Mouse (Mus musculus) heart, embryonic 14.5 days (tissue): ENCODE measurements at regions not wholly inside any gene's neighbourhood (a gene's known extent, or its start where the extent isn't known, plus 50 kb on each side); places are given as distances from the start of the nearest gene placed in this dataset.

Experiments
- ATAC-seq: fragments of 200-750 bp; cut with Nextera tagmentation; 2 replicates; pipeline ENCODE4 v1.8.0; 2017; ENCODE audit warnings: low read depth, moderate TSS enrichment; ENCODE audit not compliant: insufficient number of reproducible peaks, insufficient read depth, low FRiP score
- H3K27ac ChIP-seq, 2 experiments: fragments of 200-500 bp in 1 of 2; fragments of 300-500 bp in 1 of 2; sonication (generic) in 1 of 2; replicated peaks in 1 of 2; 2 replicates each; pipeline ENCODE4 v1.5.1; 2012 to 2014; ENCODE audit warnings: low read depth in 2 of 2, low read length in 2 of 2, control low read depth in 1 of 2, mild to moderate bottlenecking in 1 of 2, mixed read lengths in 1 of 2; ENCODE audit not compliant: control insufficient read depth in 1 of 2, insufficient read depth in 1 of 2
- H3K27me3 ChIP-seq: fragments of 300-500 bp; sonication (generic); 2 replicates; pipeline ENCODE4 v1.6.1; 2014; ENCODE audit warnings: mild to moderate bottlenecking, low read length, control low read depth; ENCODE audit not compliant: control insufficient read depth, insufficient read depth
- H3K36me3 ChIP-seq: fragments of 300-500 bp; sonication (generic); 2 replicates; pipeline ENCODE4 v1.6.1; 2014; ENCODE audit warnings: mild to moderate bottlenecking, control low read depth, low read length, mixed read lengths; ENCODE audit not compliant: control insufficient read depth, insufficient read depth
- H3K4me1 ChIP-seq, 2 experiments: fragments of 200-500 bp in 1 of 2; fragments of 300-500 bp in 1 of 2; sonication (generic) in 1 of 2; 2 replicates each; pipeline ENCODE4 v1.6.1; 2012 to 2014; ENCODE audit warnings: low read length in 2 of 2, control low read depth in 1 of 2, mixed read lengths in 1 of 2; ENCODE audit not compliant: control insufficient read depth in 2 of 2, insufficient read depth in 2 of 2
- H3K4me2 ChIP-seq: fragments of 300-500 bp; sonication (generic); 2 replicates; pipeline ENCODE4 v1.6.1; 2014; ENCODE audit warnings: mild to moderate bottlenecking, low read length
- H3K4me3 ChIP-seq, 2 experiments: fragments of 200-500 bp in 1 of 2; fragments of 300-500 bp in 1 of 2; sonication (generic) in 1 of 2; 2 replicates each; pipeline ENCODE4 v1.5.1; 2012 to 2014; ENCODE audit warnings: low read length in 2 of 2, mild to moderate bottlenecking in 2 of 2, control low read depth in 1 of 2, low read depth in 1 of 2, moderate library complexity in 1 of 2; ENCODE audit not compliant: control insufficient read depth in 1 of 2, insufficient read depth in 1 of 2
- H3K9ac ChIP-seq: fragments of 300-500 bp; sonication (generic); 2 replicates; pipeline ENCODE4 v1.6.1; 2014; ENCODE audit warnings: mild to moderate bottlenecking, low read length
- H3K9me3 ChIP-seq: fragments of 300-500 bp; sonication (generic); 2 replicates; pipeline ENCODE4 v1.6.1; 2016; ENCODE audit warnings: low read length, control low read depth; ENCODE audit not compliant: control insufficient read depth
- WGBS: fragments of 180-500 bp; shearing (Covaris S2); extraction: QIAGEN DNeasy Blood & Tissue Kit; methylation state at CpG from one replicate; pipeline ENCODE4 v1.1.7; 2014; 5-methylcytosine and 5-hydroxymethylcytosine counted together

DNA sequence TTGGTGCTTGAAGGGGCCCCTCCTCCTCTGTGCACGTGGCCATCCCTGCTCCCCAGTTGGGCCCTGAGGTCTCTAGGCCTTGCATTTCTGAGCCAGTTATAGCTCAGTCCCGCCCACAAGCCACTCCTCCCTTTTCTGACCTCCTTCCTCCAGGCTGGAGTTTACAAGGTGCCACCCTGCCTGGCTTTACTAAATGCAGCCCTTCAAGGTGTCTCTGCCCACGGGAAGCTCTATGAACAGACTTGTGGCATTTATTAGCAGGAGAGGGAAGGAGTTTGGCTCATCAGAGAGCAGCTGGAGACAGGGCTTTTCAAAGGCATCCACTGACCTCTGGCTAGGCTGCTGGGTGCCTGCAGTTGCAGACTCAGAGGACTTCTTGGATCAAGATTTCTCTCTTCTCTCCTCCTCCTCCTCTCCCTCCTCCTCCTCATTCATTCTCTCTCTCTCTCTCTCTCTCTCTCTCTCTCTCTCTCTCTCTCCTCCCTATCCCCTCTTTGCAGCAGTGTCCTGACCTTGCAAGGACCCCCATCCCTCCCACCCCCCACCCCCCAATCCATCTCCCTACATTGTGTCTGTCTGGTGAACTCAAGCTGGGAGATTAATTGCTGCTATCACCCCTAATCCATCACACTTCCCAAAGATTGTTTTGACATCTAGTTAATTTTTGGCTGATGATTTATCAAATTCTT is 265.1 kb downstream of the Gm45692 start:
- Histone ChIP-seq H3K4me3 (no peak overlapping the region), H3K36me3 (no peaks in the 10 kb centered on the region), H3K27me3 (no peaks in the 10 kb centered on the region), H3K9ac (no peak overlapping the region), H3K4me2 (no peak overlapping the region), H3K27ac (no peak overlapping the region), H3K4me1 (peaks cover 2 to 3% of the 10 kb centered on the region in 2 experiments; a peak in 3 of 4 replicates), H3K9me3 (no peaks in the 10 kb centered on the region)
- no peak for ATAC-seq
- 15% methylated on average over 3 of the region's 3 CpGs for WGBS

DNA sequence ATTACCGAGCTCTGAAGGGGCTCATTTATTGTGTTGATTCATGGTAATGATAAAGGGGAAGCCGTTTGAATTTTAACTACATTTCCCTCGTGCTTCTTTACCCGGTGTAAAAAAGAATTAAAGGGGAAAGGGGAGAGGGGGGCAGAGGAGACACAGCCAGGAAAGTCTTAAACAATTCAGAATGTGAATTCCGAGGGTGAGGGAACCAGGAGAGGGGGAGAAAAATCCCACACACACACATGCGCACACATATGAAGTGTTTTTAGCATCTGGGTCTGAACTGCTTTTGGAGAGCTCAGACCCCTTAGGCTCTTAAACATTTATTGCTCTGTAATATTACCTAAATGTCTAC is 265.6 kb downstream of the Gm45692 start:
- no peak overlapping the region for H3K4me2 ChIP-seq
- peaks cover 2 to 3% of the 10 kb centered on the region in 2 experiments; a peak in 3 of 4 replicates for H3K4me1 ChIP-seq
- H3K27me3 ChIP-seq: no peaks in the 10 kb centered on the region
- no peak overlapping the region for H3K9ac ChIP-seq
- WGBS: 51% methylated on average over 6 of the region's 6 CpGs
- ATAC-seq: no peak
- no peaks in the 10 kb centered on the region for H3K9me3 ChIP-seq
- H3K27ac ChIP-seq: no peak overlapping the region
- no peak overlapping the region for H3K4me3 ChIP-seq
- H3K36me3 ChIP-seq: no peaks in the 10 kb centered on the region

DNA sequence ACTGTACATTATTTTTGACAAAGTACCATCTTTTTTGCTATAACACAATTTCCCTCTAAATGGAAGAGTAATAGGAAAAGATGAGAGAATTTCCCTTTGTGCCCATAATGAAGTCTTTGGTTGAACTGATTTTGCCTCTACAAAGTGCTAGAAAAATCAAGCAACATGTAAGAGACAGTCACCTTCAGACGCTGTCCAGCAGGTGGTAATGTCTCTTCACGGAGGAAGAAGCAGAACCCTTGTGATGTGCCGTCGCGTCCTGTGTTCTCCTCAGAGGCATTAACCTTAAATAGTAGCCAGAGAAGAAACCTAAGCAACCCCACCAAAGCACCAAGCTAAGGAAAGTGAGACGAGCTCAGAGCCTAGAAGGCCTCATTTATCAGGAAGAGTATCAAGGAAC is 275.7 kb downstream of the Gm45692 start:
- WGBS: 61% methylated on average over 6 of the region's 6 CpGs
- ATAC-seq: no peak

DNA sequence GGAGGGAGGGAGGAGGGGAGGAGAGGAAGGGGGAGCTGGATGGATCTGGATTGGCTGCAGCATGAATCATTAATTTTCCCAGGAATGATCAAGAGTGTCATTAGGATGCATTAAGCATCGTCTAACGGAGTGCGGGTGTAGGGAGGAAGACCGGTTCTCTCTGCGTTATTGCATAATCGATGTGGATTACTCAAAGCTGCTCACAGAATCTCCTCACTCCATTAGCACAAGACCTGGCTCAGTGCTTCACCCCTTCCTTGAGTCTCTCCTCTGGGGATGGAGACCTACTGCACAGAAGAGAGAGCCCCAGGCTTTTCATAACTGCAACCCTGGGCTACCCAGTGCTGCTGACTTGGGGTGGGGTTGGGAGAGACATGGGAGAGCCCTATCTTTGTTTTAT is 300.7 kb downstream of the Gm45692 start:
- WGBS: 89% methylated on average over 6 of the region's 6 CpGs

More for the DNA sequence above, 275.7 kb downstream of the Gm45692 start:
- H3K27me3 ChIP-seq: no peaks in the 10 kb centered on the region
- no peak overlapping the region for H3K9ac ChIP-seq
- no peaks in the 10 kb centered on the region for H3K36me3 ChIP-seq
- no peak overlapping the region for H3K4me3 ChIP-seq
- no peaks in the 10 kb centered on the region for H3K4me1 ChIP-seq
- H3K27ac ChIP-seq: no peak overlapping the region
- H3K4me2 ChIP-seq: no peak overlapping the region
- peaks cover 4% of the 10 kb centered on the region; the same call in 1 of the 2 replicates for H3K9me3 ChIP-seq

DNA sequence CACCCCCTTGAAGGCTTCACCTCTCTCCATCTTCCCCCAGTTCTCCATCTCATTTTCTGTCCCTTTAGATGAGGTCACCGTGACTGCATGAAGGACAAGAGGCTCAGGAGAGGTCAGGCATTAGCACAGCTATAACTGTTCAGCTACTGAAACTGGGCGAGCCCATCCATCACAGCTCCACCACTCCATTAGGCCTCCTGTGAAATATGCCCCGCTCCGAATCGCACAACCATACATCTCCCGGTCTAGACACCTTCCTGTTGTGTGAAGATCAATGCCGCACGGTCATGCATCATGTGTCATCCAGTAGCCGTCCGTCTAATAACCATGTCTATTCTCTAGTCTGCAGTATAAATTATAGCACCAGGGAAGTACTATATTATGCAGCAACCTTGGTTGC is 301.2 kb downstream of the Gm45692 start:
- ATAC-seq: no peak
- Histone ChIP-seq H3K9ac (no peak overlapping the region), H3K4me1 (no peaks in the 10 kb centered on the region), H3K36me3 (no peaks in the 10 kb centered on the region), H3K9me3 (no peaks in the 10 kb centered on the region), H3K27ac (no peak overlapping the region), H3K4me3 (no peak overlapping the region), H3K27me3 (no peaks in the 10 kb centered on the region), H3K4me2 (no peak overlapping the region)
- WGBS: 85% methylated on average over 10 of the region's 10 CpGs

More for the DNA sequence above, 300.7 kb downstream of the Gm45692 start:
- Histone ChIP-seq H3K9me3 (no peaks in the 10 kb centered on the region), H3K9ac (no peak overlapping the region), H3K36me3 (no peaks in the 10 kb centered on the region), H3K4me2 (no peak overlapping the region), H3K4me1 (no peaks in the 10 kb centered on the region), H3K27me3 (no peaks in the 10 kb centered on the region), H3K27ac (no peak overlapping the region), H3K4me3 (no peak overlapping the region)
- no peak for ATAC-seq

DNA sequence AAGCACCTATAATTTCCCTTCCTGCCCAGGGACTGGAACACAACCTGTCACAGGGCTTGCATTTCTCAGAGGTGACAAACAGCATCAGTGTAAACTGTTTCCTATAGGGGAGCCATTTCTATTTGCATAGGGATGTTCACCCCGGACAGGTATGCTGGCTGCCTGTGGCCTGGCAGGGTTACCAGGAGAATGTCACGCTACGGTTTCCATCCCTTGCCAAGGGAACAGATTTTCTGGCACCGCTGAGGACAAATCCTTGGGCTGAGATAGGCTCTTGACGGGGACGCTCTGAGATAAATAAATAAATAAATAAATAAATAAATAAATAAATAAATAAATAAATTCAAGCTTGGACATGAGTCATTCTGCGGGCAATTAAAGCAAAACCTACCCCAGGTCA is 308.0 kb downstream of the Gm45692 start:
- H3K9me3 ChIP-seq: no peaks in the 10 kb centered on the region
- H3K36me3 ChIP-seq: no peaks in the 10 kb centered on the region
- WGBS: 93% methylated on average over 7 of the region's 7 CpGs
- H3K27ac ChIP-seq: no peak overlapping the region
- H3K4me2 ChIP-seq: no peak overlapping the region
- no peak overlapping the region for H3K9ac ChIP-seq
- H3K4me3 ChIP-seq: no peak overlapping the region
- no peaks in the 10 kb centered on the region for H3K27me3 ChIP-seq
- no peaks in the 10 kb centered on the region for H3K4me1 ChIP-seq
- no peak for ATAC-seq

DNA sequence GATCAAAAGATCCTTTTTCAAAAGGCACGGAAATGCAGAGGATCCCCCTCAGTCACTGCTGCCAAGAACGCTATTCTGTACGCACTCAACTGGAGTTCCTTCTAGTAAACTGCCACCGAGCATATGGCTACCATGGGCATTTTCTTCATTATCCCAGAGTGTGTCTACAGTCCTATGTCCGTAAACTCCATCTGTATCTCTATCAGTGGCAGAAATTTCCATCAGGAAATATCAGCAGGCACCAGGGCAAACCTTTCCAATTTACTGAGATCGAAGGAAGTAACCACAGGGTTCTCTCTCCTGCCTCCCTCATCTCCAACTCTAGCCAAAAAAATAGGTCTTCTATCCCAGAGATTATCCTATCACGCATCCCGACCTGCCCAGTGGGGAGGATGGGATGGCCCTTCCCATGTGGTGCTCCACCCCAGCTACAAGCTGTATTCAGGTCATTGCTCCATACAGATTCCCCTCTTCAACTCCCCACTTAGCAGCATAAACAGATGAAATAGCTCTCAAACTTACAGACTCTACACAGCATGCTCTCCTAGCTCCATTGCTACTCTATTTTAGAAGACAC is 310.5 kb downstream of the Gm45692 start:
- no peaks in the 10 kb centered on the region for H3K9me3 ChIP-seq
- no peak overlapping the region for H3K9ac ChIP-seq
- H3K4me1 ChIP-seq: no peaks in the 10 kb centered on the region
- H3K4me2 ChIP-seq: no peak overlapping the region
- ATAC-seq: no peak
- WGBS: 83% methylated on average over 8 of the region's 8 CpGs
- no peaks in the 10 kb centered on the region for H3K27me3 ChIP-seq
- no peak overlapping the region for H3K4me3 ChIP-seq
- H3K36me3 ChIP-seq: no peaks in the 10 kb centered on the region
- no peak overlapping the region for H3K27ac ChIP-seq
